Mouse (Mus musculus): Measurements from ENCODE around the gene Kbtbd4.

Gene Kbtbd4

DNA sequence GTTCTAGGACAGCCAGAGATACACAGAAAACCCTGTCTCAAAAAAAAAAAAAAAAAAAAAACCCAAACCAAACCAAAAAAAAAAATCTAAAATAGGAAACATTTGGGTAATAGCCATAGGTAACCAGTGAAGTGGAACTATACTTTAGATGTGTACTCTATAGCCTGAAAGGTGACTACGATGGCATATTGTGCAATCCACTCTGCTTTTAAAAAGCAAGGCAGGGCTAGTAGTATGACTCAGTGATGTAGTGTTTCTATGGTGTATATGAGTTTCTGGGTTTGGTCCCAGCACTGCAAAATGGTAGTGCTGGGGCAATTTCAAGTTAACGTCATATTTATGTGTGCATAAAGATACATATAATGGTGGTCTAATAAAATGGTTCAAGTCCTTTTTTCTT lies 2.2 kb downstream of the Kbtbd4 start:
- DNase-seq: no peak

DNA sequence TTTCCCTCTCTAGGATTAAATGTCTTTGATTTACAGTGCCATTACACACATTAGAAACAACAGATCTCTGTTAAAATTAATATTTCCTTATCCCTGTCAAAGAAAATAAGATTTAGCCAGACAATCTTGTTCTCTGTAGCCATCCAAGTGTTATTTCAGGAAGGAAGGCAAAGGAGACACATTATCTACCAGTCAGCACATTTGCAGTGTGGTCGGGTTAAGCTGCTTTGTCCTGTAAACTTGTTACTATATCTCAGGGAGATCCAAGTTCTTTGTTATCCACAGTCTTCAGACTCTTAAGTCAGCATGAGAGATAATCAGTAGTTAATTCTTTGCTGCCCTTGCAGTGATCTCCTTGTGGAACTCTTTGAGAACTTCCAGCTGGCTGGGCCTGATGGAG lies 6.3 kb downstream of the Kbtbd4 start:
- no peak for DNase-seq

DNA sequence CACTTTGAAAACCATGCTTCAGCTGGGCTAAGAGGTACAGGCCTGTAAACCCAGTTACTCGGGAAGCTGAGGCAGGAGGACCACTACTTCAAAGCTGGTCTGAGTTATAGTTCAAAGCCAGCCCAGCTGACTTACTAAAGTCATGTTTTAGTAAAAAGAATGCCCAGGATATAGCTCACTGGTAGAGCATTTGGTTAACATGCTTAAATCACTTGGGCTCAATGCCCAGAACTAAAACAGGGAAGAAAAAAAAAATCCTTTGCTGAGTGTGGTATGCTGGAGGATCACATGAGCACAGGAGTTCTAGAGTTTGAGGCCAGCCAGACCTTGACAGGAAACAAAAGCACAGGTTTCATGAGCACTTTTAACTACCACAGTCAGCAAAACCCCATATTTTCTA lies 7.1 kb downstream of the Kbtbd4 start:
- no peak for DNase-seq

DNA sequence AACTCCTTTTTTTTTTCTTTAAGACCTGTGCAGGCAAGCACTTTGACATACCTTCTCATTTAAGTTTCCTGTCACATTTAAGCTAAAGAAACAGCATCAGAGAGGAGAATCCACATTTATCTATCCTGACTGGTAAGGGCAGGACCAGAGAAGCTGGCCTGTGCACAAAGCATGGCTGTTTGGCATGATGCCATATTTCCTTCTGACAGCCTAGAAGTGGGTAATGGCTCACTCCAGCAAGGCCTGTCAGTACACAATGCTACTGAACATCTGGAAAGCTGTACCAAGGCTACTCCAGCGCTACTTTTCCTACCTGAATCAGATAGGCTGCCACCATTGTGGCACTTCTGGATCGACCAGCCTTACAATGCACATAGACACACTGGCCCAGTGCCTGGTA lies 9.1 kb downstream of the Kbtbd4 start:
- no peak for DNase-seq

DNA sequence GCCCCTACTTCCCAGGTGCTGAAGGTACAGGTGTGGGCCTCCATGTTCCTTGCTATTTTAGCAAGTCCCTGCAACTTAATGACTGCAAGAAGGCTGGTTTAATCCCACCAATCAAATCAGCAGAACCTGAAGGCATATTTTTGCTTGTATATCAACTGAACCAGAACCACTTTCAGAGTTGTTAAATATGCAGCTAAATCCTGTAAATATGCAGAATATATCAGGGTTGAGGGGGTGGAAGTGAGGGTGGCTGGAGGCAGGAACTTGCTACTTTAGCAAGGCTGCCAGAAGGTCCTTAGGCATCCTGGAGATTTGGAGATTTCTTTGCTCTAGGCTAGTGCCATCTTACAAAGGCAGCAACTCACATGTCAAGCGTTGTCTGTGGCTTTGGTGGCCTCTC lies 11.0 kb downstream of the Kbtbd4 start:
- DNase-seq: no peak

DNA sequence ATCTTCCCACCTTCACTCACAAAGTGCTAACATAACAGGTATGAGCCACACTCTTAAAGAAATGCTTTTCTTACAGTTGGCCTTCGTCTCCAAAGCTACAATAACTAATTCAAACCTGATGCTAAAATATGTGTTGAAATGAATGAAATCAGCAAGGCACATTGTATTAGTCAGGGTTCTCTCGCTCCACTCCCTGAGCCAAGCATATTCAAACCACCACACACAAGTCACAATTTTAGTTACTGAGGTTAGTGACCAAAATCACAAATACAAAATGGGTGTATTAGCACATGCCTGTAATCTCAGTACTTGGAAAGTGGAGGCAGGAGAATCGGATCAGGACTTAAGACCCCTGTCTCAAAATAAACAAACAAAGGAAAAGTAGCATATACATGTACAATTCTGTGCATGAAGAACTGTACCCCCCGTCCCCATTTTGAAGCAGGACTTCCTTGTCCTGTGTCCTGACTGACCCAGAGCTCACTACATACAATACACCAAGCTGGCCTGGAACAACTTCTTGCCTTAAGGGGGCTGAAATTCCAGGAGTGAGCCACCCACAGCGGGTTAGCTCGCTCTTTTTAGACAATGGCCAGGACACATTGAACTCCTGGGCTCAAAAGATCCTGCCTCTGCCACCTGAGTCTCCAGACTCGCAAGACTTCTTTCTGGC lies 12.2 kb downstream of the Kbtbd4 start:
- DNase-seq: no peak

DNA sequence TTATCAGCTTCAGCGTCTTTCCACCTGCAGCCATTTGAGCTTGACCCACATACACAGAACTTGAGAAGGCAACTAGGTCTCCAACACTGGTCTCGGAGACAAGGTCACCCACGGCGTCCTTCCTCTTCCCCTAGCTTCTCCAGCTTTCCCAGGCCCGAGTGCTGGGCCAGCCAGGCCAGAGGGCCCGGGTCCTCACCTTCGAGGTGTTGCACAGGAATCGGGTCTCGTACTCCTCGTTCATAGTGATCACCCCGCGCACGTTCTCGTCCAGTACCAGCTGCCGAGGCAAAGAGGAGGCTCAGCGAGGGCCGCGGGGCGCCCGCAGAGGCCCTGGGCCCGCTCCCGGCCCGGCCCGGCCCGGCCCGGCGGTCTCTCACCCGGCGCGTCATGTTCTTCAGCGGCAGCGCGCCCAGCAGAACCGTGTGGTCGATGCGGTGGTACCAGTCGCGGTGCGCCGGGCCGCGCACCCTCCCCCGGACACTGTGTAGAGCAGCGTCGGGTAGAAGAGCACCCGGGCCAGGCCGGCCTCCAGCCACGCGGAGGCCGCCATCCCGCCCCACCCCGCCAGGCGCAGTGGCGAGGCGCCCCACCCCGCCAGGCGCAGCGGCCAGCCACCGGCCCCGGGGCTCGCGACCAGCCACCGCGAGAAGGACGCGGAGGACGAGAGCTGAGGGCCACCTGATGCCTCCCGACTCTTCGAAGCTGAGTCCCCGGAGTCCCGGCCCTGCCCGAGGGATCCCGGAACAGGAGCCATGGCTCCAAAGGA lies 12.9 kb downstream of the Kbtbd4 start:
- peak; percentile 54 for DNase-seq

DNA sequence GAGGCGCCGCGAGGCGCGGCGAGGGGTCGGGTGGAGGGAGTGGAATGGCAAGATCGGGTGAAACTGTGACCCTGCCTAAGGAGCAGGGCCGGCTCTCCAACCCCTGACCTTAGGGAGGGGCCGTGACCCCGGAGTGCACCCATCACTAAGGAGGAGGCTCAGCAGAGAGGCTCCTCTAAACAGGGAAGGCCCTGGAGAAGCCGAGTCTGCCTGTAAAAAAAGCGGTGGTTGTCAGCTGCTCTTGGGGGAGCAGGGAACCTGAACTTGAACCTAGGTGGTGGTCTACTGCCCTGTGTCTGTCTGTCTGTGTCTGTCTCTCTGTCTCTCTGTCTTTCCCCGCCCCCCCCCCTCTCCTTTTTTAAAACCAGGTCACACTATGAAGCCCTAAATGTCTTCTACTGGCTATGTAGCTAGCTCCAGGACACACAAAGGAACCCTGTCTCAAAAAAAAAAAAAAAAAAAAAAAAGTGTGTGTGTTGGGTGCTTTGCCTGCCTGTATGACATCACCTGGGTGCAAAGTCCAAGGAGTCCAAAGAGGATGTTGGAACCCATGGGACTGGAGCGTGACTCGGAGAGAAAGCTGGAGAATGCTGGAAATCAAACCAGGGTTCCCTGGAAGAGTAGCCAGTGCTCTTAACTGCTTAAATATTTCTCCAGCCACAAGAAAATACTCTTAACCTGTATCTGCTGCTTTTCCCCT lies 13.6 kb downstream of the Kbtbd4 start:
- DNase-seq: no peak

DNA sequence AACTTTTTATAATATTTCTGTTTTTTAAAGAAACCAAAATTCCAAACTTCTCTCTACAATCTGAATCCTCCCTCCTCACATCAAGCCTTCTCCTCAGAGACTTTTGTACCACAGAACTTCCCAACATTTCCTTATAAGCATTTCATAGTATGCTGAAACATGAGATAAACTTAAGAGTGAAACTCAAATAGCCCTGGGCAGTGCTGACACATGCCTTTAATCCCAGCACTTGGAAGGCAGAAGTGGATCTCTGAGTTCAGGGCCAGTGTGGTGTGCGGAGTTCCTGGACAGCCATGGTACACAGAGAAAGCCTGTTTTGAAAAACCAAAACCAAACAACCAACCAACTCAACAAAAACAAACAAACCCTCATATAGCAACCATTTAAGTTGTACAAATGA lies 16.6 kb downstream of the Kbtbd4 start:
- no peak for DNase-seq

DNA sequence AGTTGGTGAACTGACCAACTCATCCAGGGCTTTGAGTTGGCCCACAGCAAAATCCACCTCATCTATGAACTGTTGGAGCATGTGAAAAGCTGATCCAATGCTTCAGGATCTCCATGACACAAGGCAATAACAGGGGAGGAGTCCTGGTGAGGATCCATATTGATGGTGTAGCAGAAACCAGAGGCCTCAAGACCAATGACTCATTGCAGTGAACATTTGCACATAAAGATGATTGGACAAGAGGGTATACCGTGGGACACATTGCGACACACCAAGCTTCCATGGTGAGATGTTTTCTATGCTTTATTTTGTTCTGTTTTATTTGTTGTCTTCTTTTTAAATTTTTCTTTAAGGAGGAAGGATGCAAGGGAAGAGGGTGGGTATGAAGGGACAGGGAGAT lies 18.1 kb downstream of the Kbtbd4 start:
- no peak for DNase-seq

DNA sequence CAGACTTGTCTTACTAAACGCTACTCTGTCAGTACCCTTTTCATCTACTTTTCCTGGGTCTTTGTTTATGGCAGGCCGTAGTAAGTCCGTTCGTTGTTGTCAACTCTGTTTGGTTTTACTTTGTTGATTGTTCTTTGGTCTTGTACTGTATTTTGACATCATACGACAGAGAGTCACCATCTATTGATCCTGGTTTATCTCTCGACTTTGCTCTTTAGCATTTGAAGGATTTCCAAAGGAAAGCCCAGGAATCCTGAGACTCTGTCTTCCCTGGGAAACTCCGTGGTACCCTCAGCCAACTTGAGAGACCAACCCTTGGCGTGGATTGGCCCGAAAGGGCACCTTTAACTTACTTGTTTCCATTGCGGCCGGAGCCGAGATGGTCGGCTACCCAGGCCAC lies 24.0 kb downstream of the Kbtbd4 start:
- no peak for DNase-seq

DNA sequence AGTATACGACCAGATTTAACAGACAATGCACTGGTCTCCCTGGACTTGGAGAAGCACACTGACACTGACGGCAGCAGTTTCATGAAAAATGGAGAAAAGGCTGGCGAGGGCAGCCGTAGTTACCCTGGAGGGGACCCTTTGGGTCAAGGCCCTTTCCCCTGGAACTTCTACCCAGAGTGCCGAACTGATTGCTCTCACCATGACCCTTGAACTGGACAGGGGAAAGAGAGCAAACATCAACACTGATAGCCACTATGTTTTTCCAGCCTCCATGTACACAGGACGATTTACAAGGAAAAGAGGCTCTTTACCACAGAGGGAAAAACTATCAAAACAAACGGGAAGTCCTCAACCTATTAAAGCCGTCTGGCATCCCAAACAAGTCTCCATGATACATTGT lies 27.3 kb downstream of the Kbtbd4 start:
- no peak for DNase-seq

DNA sequence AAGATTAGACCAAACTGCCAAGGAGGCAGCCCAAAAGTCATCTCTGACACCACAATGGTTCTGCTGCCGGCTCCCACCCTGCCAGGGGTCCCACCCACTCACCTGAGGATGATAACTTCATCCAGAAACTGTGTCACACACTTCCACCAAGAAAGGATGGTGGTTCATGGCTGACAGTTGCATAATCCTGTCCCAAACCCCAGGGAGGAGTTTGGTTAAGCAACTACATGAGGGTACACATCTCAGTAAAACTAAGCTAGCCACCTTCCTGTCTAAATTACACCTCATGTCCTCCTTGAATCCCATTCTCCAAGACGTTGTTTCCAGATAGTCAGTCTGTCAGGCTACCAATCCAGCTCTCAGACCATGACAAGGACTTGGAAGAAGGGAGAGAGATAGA lies 27.7 kb downstream of the Kbtbd4 start:
- DNase-seq: no peak

DNA sequence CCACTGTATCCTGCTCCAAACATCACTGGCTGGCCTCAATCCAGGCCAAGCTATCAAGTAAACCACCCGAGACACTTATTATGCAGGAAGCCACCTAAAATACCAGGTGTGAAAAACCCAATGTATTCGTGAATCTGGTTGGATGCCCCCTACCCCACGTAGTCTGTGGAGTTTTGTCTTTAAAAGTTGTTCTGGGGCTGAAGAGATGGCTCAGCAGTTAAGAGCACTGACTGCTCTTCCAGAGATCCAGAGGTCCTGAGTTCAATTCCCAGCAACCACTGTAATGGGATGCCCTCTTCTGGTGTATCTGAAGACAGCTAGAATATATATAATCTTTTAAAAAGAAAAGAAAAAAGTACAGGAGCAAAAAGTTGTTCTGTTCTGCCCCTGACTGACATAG lies 33.8 kb downstream of the Kbtbd4 start:
- no peak for DNase-seq

DNA sequence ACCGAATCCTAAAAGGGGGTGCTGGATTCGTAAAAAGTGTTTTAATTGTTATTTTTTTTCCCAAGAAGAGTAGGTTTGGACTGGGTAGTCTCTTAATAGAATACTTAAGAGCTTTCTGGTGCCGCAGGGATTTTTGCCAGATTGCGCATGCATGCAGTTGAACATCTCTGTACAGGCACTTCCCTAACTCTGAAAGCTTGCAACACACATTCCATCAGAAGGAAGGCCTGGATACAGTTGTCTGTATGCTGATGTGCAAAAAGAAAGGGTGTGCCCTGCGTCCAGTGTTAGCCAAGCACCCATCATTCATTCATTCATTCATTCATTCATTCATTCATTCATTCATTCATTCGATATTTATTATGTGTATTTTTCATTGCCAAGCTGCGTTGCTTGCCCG lies 35.2 kb downstream of the Kbtbd4 start:
- DNase-seq: peak; percentile 13

DNA sequence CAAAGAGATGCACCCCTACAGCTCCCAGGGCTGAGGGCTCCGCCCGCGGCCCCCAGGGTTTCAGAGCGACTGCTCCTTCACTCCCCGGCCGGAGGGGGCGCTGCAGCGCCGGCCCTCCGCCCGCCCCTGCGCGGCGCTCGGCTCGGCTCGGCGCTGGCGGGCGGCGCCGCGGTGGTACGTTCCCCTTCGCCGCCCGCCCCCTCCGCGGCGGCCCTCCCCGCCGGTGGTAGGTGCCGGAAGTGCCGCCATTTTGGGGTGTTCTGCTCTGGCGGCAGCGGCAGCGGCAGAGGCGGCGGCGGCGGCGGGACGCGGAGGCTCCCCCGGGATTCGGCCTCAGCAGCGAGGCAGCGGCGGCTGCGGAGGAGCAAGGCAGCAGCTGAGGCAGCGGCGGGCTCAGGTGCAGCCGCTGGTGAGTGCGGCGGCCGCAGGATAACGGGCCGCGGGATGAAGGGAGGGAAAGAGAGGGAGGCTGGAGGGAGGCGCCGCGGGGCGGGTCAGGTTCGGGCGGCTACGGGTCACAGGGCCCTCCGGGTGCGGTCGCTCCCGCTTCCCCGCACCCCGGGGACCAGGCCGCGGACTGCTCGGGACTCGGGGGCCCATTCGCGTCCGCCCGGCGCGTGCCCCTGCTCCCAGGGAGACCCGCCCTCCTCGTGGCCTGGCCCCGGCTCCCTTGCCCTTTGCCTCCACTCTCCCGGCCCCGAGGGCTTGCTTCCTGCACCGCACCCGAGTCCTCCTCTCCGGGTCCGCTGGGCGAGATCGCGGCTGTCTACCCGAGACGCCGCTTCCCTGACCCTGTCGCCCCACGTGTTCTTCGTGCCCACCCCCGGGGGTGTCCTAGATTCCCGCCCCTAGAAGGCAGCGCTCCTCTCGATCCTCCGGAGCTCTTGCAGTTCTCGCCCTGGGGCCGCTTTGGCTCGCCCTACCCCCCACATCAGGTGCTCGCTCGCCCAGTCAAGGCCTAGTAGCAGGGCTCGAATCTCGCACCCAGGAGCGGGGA lies 36.0 kb downstream of the Kbtbd4 start, which contains the start of gene Celf1:
Celf1 (plus strand) TSS at position 150 of the 997 bp plus-strand sequence.
- DNase-seq: peak; percentile 89

DNA sequence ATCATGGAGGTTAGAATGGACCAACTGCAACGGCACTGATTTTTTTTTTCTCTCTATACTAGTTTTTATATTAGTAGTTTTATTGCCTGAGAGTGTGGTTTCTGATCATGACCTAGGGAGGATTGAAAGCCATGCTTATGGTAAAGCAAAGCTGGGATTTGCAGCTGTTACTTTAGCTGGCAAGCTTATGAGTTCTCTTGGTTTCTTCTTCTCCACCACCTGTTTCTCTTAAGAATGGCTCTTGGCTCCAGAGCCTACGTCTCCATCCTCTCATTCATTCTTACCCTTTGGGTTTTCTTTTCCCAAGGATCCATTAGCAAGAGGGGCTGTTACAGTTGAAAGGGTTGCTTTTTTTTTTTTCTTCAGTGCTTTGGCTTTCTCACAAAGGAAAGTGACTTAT lies 37.2 kb downstream of the Kbtbd4 start:
- DNase-seq: no peak

DNA sequence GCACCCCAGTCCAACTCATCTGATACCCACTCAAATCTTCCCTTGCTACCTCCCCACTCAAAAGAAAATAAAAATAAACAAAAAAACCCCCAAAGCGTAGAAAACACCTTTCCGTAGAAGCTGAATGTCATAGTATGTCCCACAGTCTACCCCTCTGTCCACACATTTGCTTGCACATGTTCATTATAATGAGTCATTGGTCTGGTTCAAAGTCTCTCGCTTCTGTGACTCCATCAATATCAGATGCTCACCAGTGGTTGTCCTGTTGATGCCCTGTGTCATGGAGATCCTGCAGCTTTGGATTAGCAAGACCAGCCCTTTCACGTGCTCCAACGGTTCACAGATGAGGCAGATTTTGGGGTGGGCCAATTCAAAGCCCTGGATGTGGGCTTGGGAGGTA lies 45.6 kb downstream of the Kbtbd4 start:
- no peak for DNase-seq

DNA sequence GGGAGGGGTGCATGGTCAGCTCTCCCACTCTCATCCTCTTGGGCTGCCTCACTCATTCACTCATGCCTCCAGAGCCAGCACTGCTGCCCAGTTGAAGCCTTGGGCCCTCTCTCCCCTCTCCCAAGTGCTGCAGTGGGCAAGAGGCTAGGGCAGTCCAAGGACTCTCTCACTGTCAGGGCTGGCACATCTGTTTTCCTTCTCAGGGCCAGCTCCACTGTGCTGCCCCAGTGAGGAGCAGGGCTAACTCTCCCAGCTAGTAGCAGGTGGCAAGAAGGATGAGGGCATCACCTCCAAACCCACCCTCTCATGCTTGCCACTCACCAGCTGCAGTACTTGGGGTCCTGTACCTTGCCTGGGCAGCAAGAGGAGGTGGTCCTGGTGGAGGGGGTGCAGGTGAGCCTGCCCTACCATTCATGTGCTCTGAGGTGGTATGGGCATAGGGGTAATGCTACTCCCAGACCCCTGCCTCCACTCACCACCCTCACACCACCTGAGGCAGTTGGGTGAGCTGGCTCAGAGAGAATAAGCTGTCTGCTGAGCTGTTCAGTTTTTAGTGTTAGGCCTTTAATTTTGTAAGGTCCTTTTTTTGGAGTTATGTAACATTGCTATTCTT lies 46.1 kb downstream of the Kbtbd4 start:
- DNase-seq: no peak

DNA sequence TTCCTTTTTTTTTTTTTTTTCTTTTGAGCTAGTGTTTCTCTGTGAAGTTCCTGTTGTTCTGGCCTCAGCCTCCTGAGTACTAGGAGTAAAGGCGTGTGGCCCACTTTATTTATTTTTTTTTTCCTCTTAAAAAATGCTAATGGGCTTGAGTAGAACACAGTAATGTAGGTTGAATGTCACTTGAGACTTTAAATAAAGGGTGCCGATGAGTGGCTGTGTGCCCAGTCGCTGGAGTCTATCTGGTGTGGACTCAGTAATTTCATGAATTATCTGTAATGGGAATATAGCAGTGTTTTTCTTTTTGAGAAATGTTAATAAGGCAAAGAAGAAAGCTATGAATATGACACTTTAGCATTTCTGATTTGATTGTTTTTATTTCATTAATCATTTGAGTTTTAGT lies 48.9 kb downstream of the Kbtbd4 start:
- no peak for DNase-seq

DNA sequence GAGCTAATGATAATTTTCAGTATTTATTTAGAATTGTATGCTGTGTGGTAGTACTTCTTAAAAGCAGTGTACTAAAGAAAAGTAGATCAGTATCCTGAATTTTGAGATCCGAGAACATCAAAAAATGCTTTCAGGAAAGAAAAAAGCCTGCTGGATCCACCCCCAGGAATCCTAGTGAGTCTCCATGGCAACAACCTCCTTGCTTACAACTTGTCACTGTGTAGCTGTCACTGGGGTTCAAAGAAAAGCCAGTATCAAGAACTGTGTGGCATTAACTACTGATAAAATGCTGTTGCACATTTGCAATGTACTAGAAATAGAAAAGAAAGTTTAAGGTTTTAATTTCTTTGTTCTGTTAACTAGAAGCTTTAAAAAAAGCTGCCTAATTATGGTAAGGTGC lies 51.5 kb downstream of the Kbtbd4 start:
- DNase-seq: no peak

DNA sequence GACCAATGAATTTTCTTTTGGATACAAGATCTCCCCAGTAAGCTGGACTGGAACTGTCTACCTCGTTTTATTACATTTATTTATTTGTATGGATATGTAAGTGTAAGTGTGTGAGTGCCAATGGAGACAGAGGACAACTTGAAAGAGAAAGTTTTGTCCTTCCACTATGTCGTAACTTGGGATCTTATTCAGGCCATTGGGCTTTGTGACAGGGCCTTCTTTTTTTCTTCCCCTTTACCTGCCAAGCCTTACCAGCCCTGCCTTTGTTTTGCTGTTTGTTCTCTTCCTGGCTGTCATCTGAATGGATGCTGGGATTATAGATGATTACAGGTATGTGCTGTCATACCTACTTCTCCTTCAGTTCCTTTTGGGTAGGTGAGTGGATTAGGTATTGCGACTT lies 54.3 kb downstream of the Kbtbd4 start:
- DNase-seq: no peak

Measured in thymus, postnatal 14 days (tissue).